Mouse (Mus musculus): ENCODE results near the gene H2-Ob. TPM values are rescaled to one million over a fixed set of nuclear protein-coding genes. Genes with fewer than 3 reads are reported as not detected.

Gene H2-Ob
- polyA plus RNA-seq, 1 experiment from 2014 or later, result 0.24 TPM

DNA sequence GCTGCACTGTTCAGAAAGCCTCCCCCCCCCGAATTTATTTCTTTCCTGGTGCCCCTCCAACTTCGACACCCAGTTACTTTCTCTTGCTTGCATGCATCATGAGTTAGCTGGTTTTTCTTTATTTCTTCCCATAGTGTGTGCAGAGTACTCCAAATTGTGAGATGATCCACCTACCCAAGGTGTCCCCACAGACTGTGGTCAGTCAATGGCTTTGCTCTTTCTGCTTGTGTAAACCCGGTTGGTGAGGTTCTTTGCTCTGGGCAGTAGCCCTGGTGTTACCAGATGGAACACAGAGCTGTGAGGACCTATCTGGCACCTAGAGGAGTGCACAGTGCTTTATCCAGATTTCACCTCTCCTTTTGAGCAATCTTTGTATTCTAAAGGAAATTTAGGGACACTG is 49.4 kb downstream of the H2-Ob start:
- H3K9ac ChIP-seq (ENCODE audit: low read length), result no peak overlapping the region
- no peak overlapping the region for H3K4me3 ChIP-seq (ENCODE audit: low read length)
- no peaks in the 10 kb centered on the region for H3K36me3 ChIP-seq (ENCODE audit: control insufficient read depth, insufficient read depth)
- no peaks in the 10 kb centered on the region for H3K4me1 ChIP-seq (ENCODE audit: control insufficient read depth, insufficient read depth, low read length)
- 57% methylated on average over 3 of the region's 3 CpGs for WGBS
- ATAC-seq (replicated peaks; ENCODE audit: extremely low read depth, insufficient read depth, low FRiP score), result no peak
- no peaks in the 10 kb centered on the region for H3K27me3 ChIP-seq (ENCODE audit: control insufficient read depth, insufficient read depth, low read length)
- H3K27ac ChIP-seq (ENCODE audit: low read length), result no peak overlapping the region
- H3K4me2 ChIP-seq (ENCODE audit: low read depth, low read length), result no peak overlapping the region
- no peaks in the 10 kb centered on the region for H3K9me3 ChIP-seq (replicated peaks; ENCODE audit: control insufficient read depth, low read length)

DNA sequence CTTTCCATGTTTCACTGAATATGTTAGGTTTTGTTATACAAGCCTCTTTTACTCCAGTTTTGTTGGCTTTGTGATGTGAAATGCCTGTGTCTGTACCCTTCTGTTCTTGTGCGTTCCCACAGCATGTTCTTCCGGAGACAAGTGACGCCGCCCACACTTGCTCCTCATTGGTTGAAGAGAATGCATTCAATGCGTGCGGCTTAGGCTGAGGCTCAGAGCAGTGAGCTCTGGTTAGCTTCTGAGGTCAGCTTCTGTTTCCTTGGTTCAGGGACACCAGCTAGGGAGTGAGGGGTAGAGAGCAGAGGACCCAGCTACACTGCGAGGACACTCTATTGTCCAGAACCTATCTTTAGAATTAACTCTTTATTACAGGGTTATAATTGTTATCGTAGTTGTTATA is 52.9 kb downstream of the H2-Ob start:
- peak; percentile 80 for ATAC-seq (replicated peaks; ENCODE audit: extremely low read depth, insufficient read depth, low FRiP score)
- no peak overlapping the region for H3K4me3 ChIP-seq (ENCODE audit: low read length)
- no peaks in the 10 kb centered on the region for H3K27me3 ChIP-seq (ENCODE audit: control insufficient read depth, insufficient read depth, low read length)
- H3K36me3 ChIP-seq (ENCODE audit: control insufficient read depth, insufficient read depth), result no peaks in the 10 kb centered on the region
- no peak overlapping the region for H3K9ac ChIP-seq (ENCODE audit: low read length)
- no peak overlapping the region for H3K4me2 ChIP-seq (ENCODE audit: low read depth, low read length)
- H3K4me1 ChIP-seq (ENCODE audit: control insufficient read depth, insufficient read depth, low read length), result no peaks in the 10 kb centered on the region; the same call in 1 of the 2 replicates
- 14% methylated on average over 8 of the region's 8 CpGs for WGBS
- no peak overlapping the region for H3K27ac ChIP-seq (ENCODE audit: low read length)
- H3K9me3 ChIP-seq (replicated peaks; ENCODE audit: control insufficient read depth, low read length), result no peaks in the 10 kb centered on the region

DNA sequence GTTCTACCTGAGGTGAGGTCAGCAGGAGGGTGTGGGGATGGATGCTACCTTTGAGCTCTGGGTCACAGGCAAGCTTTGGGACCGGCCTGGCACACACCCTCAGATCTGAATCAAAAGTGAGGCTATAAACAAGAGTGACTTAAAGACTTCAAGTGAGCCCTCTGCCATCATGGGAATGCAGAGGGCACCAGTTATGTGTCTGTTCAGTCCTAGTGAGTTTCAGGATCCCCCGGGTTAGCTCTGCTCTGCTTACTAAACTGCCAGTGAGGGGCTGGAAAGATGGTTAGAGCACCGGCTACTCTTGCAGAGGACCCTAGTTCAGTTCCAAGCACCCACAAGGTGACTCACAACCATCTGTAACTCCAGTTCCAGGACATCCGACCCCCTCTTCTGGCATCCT is 53.9 kb downstream of the H2-Ob start:
- H3K27me3 ChIP-seq (ENCODE audit: control insufficient read depth, insufficient read depth, low read length), result no peaks in the 10 kb centered on the region
- no peaks in the 10 kb centered on the region for H3K9me3 ChIP-seq (replicated peaks; ENCODE audit: control insufficient read depth, low read length)
- no peak overlapping the region for H3K27ac ChIP-seq (ENCODE audit: low read length)
- H3K4me3 ChIP-seq (ENCODE audit: low read length), result no peak overlapping the region
- ATAC-seq (replicated peaks; ENCODE audit: extremely low read depth, insufficient read depth, low FRiP score), result no peak
- H3K4me2 ChIP-seq (ENCODE audit: low read depth, low read length), result no peak overlapping the region
- H3K9ac ChIP-seq (ENCODE audit: low read length), result no peak overlapping the region
- WGBS, result 81% methylated on average over 4 of the region's 4 CpGs
- no peaks in the 10 kb centered on the region; the same call in 1 of the 2 replicates for H3K4me1 ChIP-seq (ENCODE audit: control insufficient read depth, insufficient read depth, low read length)
- no peaks in the 10 kb centered on the region for H3K36me3 ChIP-seq (ENCODE audit: control insufficient read depth, insufficient read depth)

- H3K4me2 ChIP-seq (ENCODE audit: low read depth, low read length), result no peak overlapping the region
- no peaks in the 10 kb centered on the region for H3K36me3 ChIP-seq (ENCODE audit: control insufficient read depth, insufficient read depth)
- no peaks in the 10 kb centered on the region for H3K27me3 ChIP-seq (ENCODE audit: control insufficient read depth, insufficient read depth, low read length)
- H3K4me1 ChIP-seq (ENCODE audit: control insufficient read depth, insufficient read depth, low read length), result no peaks in the 10 kb centered on the region; the same call in 1 of the 2 replicates
- no peak overlapping the region for H3K9ac ChIP-seq (ENCODE audit: low read length)
- ATAC-seq (replicated peaks; ENCODE audit: extremely low read depth, insufficient read depth, low FRiP score), result no peak
- H3K9me3 ChIP-seq (replicated peaks; ENCODE audit: control insufficient read depth, low read length), result no peaks in the 10 kb centered on the region
- 41% methylated on average over 2 of the region's 2 CpGs for WGBS
- no peak overlapping the region for H3K4me3 ChIP-seq (ENCODE audit: low read length)
- no peak overlapping the region for H3K27ac ChIP-seq (ENCODE audit: low read length)
These were observed 54.8 kb downstream of the H2-Ob start for GRCm38 (mm10) chr17:34293533-34293932.

- no peaks in the 10 kb centered on the region for H3K27me3 ChIP-seq (ENCODE audit: control insufficient read depth, insufficient read depth, low read length)
- 65% methylated on average over 4 of the region's 4 CpGs for WGBS
These were observed 55.5 kb downstream of the H2-Ob start for GRCm38 (mm10) chr17:34294249-34294648.

GRCm38 (mm10) chr17:34295307-34295706 is 56.6 kb downstream of the H2-Ob start:
- no peak overlapping the region for H3K4me3 ChIP-seq (ENCODE audit: low read length)
- no peaks in the 10 kb centered on the region for H3K27me3 ChIP-seq (ENCODE audit: control insufficient read depth, insufficient read depth, low read length)
- H3K9me3 ChIP-seq (replicated peaks; ENCODE audit: control insufficient read depth, low read length), result no peaks in the 10 kb centered on the region
- H3K4me2 ChIP-seq (ENCODE audit: low read depth, low read length), result no peak overlapping the region
- H3K27ac ChIP-seq (ENCODE audit: low read length), result no peak overlapping the region
- no peak for ATAC-seq (replicated peaks; ENCODE audit: extremely low read depth, insufficient read depth, low FRiP score)
- no peaks in the 10 kb centered on the region for H3K36me3 ChIP-seq (ENCODE audit: control insufficient read depth, insufficient read depth)
- H3K9ac ChIP-seq (ENCODE audit: low read length), result no peak overlapping the region
- H3K4me1 ChIP-seq (ENCODE audit: control insufficient read depth, insufficient read depth, low read length), result no peaks in the 10 kb centered on the region; the same call in 1 of the 2 replicates

More at GRCm38 (mm10) chr17:34294249-34294648, 55.5 kb downstream of the H2-Ob start:
- H3K36me3 ChIP-seq (ENCODE audit: control insufficient read depth, insufficient read depth), result no peaks in the 10 kb centered on the region
- no peak overlapping the region for H3K9ac ChIP-seq (ENCODE audit: low read length)
- no peaks in the 10 kb centered on the region for H3K9me3 ChIP-seq (replicated peaks; ENCODE audit: control insufficient read depth, low read length)
- H3K4me2 ChIP-seq (ENCODE audit: low read depth, low read length), result no peak overlapping the region
- no peak for ATAC-seq (replicated peaks; ENCODE audit: extremely low read depth, insufficient read depth, low FRiP score)
- no peak overlapping the region for H3K4me3 ChIP-seq (ENCODE audit: low read length)
- no peaks in the 10 kb centered on the region; the same call in 1 of the 2 replicates for H3K4me1 ChIP-seq (ENCODE audit: control insufficient read depth, insufficient read depth, low read length)
- H3K27ac ChIP-seq (ENCODE audit: low read length), result no peak overlapping the region

- H3K27ac ChIP-seq (ENCODE audit: low read length), result no peak overlapping the region
- H3K4me1 ChIP-seq (ENCODE audit: control insufficient read depth, insufficient read depth, low read length), result no peaks in the 10 kb centered on the region; the same call in 1 of the 2 replicates
- H3K9me3 ChIP-seq (replicated peaks; ENCODE audit: control insufficient read depth, low read length), result no peaks in the 10 kb centered on the region
- no peaks in the 10 kb centered on the region for H3K36me3 ChIP-seq (ENCODE audit: control insufficient read depth, insufficient read depth)
- H3K4me3 ChIP-seq (ENCODE audit: low read length), result peak overlapping the region; percentile 38
- WGBS, result 24% methylated on average over 23 of the region's 23 CpGs
- no peak for ATAC-seq (replicated peaks; ENCODE audit: extremely low read depth, insufficient read depth, low FRiP score)
- H3K9ac ChIP-seq (ENCODE audit: low read length), result no peak overlapping the region
- peak overlapping the region; percentile 68 for H3K4me2 ChIP-seq (ENCODE audit: low read depth, low read length)
- no peaks in the 10 kb centered on the region for H3K27me3 ChIP-seq (ENCODE audit: control insufficient read depth, insufficient read depth, low read length)
These were observed 57.4 kb downstream of the H2-Ob start for GRCm38 (mm10) chr17:34295891-34296794.

- Histone ChIP-seq H3K4me1 (ENCODE audit: control insufficient read depth, insufficient read depth, low read length) (no peaks in the 10 kb centered on the region; the same call in 1 of the 2 replicates), H3K4me2 (ENCODE audit: low read depth, low read length) (no peak overlapping the region), H3K36me3 (ENCODE audit: control insufficient read depth, insufficient read depth) (no peaks in the 10 kb centered on the region), H3K4me3 (ENCODE audit: low read length) (no peak overlapping the region), H3K9ac (ENCODE audit: low read length) (no peak overlapping the region), H3K27ac (ENCODE audit: low read length) (no peak overlapping the region), H3K9me3 (replicated peaks; ENCODE audit: control insufficient read depth, low read length) (no peaks in the 10 kb centered on the region), H3K27me3 (ENCODE audit: control insufficient read depth, insufficient read depth, low read length) (no peaks in the 10 kb centered on the region)
- 68% methylated on average over 3 of the region's 3 CpGs for WGBS
- ATAC-seq (replicated peaks; ENCODE audit: extremely low read depth, insufficient read depth, low FRiP score), result no peak
These were observed 60.7 kb downstream of the H2-Ob start for GRCm38 (mm10) chr17:34299356-34299755.

- ATAC-seq (replicated peaks; ENCODE audit: extremely low read depth, insufficient read depth, low FRiP score), result no peak
- H3K27me3 ChIP-seq (ENCODE audit: control insufficient read depth, insufficient read depth, low read length), result no peaks in the 10 kb centered on the region
- H3K4me1 ChIP-seq (ENCODE audit: control insufficient read depth, insufficient read depth, low read length), result no peaks in the 10 kb centered on the region; the same call in 1 of the 2 replicates
- WGBS, result 86% methylated on average over 8 of the region's 8 CpGs
- H3K36me3 ChIP-seq (ENCODE audit: control insufficient read depth, insufficient read depth), result no peaks in the 10 kb centered on the region
- no peaks in the 10 kb centered on the region for H3K9me3 ChIP-seq (replicated peaks; ENCODE audit: control insufficient read depth, low read length)
- H3K4me3 ChIP-seq (ENCODE audit: low read length), result no peak overlapping the region
- no peak overlapping the region for H3K9ac ChIP-seq (ENCODE audit: low read length)
- H3K27ac ChIP-seq (ENCODE audit: low read length), result no peak overlapping the region
- no peak overlapping the region for H3K4me2 ChIP-seq (ENCODE audit: low read depth, low read length)
These were observed 61.4 kb downstream of the H2-Ob start for GRCm38 (mm10) chr17:34300071-34300470.
